Mouse (Mus musculus) v-Abl transformed pro-B cells (cell line): ENCODE results near the gene 4933430I17Rik.

Experiments used
- in situ Hi-C, 2 experiments: fragments of 400-800 bp; cut with MboI; formaldehyde crosslinking; loops; one replicate each; pipeline ENCODE4 v1.15.1; 2025; ENCODE audit not compliant: unreplicated experiment in 2 of 2

The 4933430I17Rik gene

GRCm38 (mm10) chr4:62527655-62528054 lies 2.5 kb downstream of the 4933430I17Rik start:
- in situ Hi-C loops, result no loop called here

- in situ Hi-C loops, result no loop called here
Measured at GRCm38 (mm10) chr4:62533729-62534128, 8.6 kb downstream of the 4933430I17Rik start.

- in situ Hi-C loops, result no loop called here
Measured at GRCm38 (mm10) chr4:62541802-62542201, 16.6 kb downstream of the 4933430I17Rik start.

GRCm38 (mm10) chr4:62543782-62544181 lies 18.6 kb downstream of the 4933430I17Rik start:
- in situ Hi-C loops, result no loop called here

- in situ Hi-C loops, result no loop called here
Measured at GRCm38 (mm10) chr4:62544801-62545200, 19.6 kb downstream of the 4933430I17Rik start.

- in situ Hi-C loops, result loop anchor here (10.0 to 25.0 kb wide), 3 partner anchors 560 to 760 kb away; no protein-coding TSS in a partner anchor
Measured at GRCm38 (mm10) chr4:62551966-62552365, 26.8 kb downstream of the 4933430I17Rik start.

GRCm38 (mm10) chr4:62557436-62557835 lies 32.3 kb downstream of the 4933430I17Rik start:
- in situ Hi-C loops, result loop anchor here (10.0 to 25.0 kb wide), 3 partner anchors 555 to 755 kb away; no protein-coding TSS in a partner anchor

- in situ Hi-C loops, result loop anchor here (5.0 to 25.0 kb wide), 6 partner anchors 137 to 752 kb away; no protein-coding TSS in a partner anchor
Measured at GRCm38 (mm10) chr4:62559797-62560329, 34.7 kb downstream of the 4933430I17Rik start, which contains the start of gene Rgs3. TSS of gene Rgs3 (plus strand) at chr4:62559847.

GRCm38 (mm10) chr4:62560963-62561629 lies 35.9 kb downstream of the 4933430I17Rik start:
- in situ Hi-C loops, result loop anchor here (5.0 to 25.0 kb wide), 5 partner anchors 136 to 751 kb away; no protein-coding TSS in a partner anchor

- in situ Hi-C loops, result loop anchor here (5.0 to 25.0 kb wide), 5 partner anchors 136 to 751 kb away; no protein-coding TSS in a partner anchor
Measured at GRCm38 (mm10) chr4:62561630-62562001, 36.4 kb downstream of the 4933430I17Rik start.

- in situ Hi-C loops, result loop anchor here (5.0 to 25.0 kb wide), 5 partner anchors 135 to 750 kb away; no protein-coding TSS in a partner anchor
Measured at GRCm38 (mm10) chr4:62562006-62562405, 36.8 kb downstream of the 4933430I17Rik start.

GRCm38 (mm10) chr4:62566530-62566929 lies 41.4 kb downstream of the 4933430I17Rik start:
- in situ Hi-C loops, result loop anchor here in 1 of 2 experiments (25.0 kb wide), 2 partner anchors 546 to 746 kb away; no protein-coding TSS in a partner anchor

- in situ Hi-C loops, result loop anchor here in 1 of 2 experiments (25.0 kb wide), 2 partner anchors 545 to 745 kb away; no protein-coding TSS in a partner anchor
Measured at GRCm38 (mm10) chr4:62567696-62568095, 42.5 kb downstream of the 4933430I17Rik start.

- in situ Hi-C loops, result loop anchor here in 1 of 2 experiments (25.0 kb wide), 2 partner anchors 544 to 744 kb away; no protein-coding TSS in a partner anchor
Measured at GRCm38 (mm10) chr4:62568359-62568758, 43.2 kb downstream of the 4933430I17Rik start.

- in situ Hi-C loops, result loop anchor here in 1 of 2 experiments (25.0 kb wide), 2 partner anchors 543 to 743 kb away; no protein-coding TSS in a partner anchor
Measured at GRCm38 (mm10) chr4:62569603-62570002, 44.4 kb downstream of the 4933430I17Rik start.

- in situ Hi-C loops, result loop anchor here in 1 of 2 experiments (25.0 kb wide), 2 partner anchors 542 to 742 kb away; no protein-coding TSS in a partner anchor
Measured at GRCm38 (mm10) chr4:62570029-62570428, 44.9 kb downstream of the 4933430I17Rik start.

- in situ Hi-C loops, result loop anchor here (5.0 to 10.0 kb wide), 2 partner anchors 102 to 105 kb away; no protein-coding TSS in a partner anchor
Measured at GRCm38 (mm10) chr4:62582365-62583264, 57.4 kb downstream of the 4933430I17Rik start.

GRCm38 (mm10) chr4:62583265-62584092 lies 58.3 kb downstream of the 4933430I17Rik start:
- in situ Hi-C loops, result loop anchor here (5.0 to 10.0 kb wide), 2 partner anchors 101 to 104 kb away; no protein-coding TSS in a partner anchor

- in situ Hi-C loops, result loop anchor here in 1 of 2 experiments (10.0 kb wide), 1 partner anchor 98 kb away; no protein-coding TSS in a partner anchor
Measured at GRCm38 (mm10) chr4:62587067-62587466, 61.9 kb downstream of the 4933430I17Rik start.
